Mouse (Mus musculus): ENCODE measurements at regions not wholly inside any gene's neighbourhood (a gene's known extent, or its start where the extent isn't known, plus 50 kb on each side); places are given as distances from the start of the nearest gene placed in this dataset.
A peak's percentile ranks its signal among the peaks of the same experiment; 100 is the strongest.
"Not testable (repeated sequence)": the region's sequence is repeated elsewhere in the genome, so short reads cannot be mapped to it uniquely, and the experiment has no call there.

- no peak for DNase-seq (ENCODE audit: inconsistent age in 2 of 2, low spot score in 1 of 2)
Measured at GRCm38 (mm10) chr13:72266174-72266768, 302.7 kb upstream of the Irx1 start.

DNA sequence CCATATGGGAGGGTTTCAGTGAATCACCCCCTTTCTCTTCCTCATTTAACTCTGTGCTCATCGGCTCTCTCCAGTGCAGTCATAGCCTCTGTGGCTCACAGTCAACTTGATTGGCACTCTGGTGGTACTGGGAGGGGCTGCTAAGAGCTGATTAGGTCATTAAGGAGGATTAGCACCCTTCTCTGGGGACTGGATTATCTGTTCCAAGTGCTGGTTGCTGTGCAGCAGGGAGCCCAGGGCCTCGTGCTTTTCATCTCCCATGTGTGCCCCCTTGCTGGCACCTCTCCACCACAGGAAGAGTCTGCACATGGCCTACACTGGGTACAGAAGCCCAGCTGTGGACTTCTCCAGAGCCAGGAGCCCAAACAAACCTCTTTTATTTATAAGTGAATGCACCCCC is 316.8 kb upstream of the Irx1 start:
- no peak for DNase-seq (ENCODE audit: inconsistent age in 2 of 2, low spot score in 1 of 2)

- DNase-seq (ENCODE audit: inconsistent age in 2 of 2, low spot score in 1 of 2), result no peak
Measured at GRCm38 (mm10) chr13:72280871-72281270, 317.3 kb upstream of the Irx1 start.

- no peak for DNase-seq (ENCODE audit: inconsistent age in 2 of 2, low spot score in 1 of 2)
Measured at GRCm38 (mm10) chr13:72282764-72283163, 319.2 kb upstream of the Irx1 start.

DNA sequence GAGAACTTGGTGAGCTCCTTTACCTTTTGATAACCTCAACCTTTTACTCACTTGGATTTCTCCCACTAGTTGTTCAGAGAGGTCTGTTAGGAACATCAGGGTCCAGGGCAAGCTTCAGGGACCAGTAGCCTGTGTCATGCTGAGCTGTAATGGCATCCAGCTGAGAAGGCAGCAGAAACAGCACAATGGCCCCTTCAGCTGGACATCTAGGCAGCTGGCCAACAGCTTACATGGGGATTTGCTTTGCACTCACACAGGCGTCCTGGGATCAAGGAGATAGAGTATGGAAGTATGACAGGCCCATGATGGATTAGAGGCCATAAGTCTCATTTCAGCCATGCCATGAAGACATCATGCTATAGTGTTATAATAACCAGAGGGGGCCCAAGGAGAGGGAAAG is 320.2 kb upstream of the Irx1 start:
- DNase-seq (ENCODE audit: inconsistent age in 2 of 2, low spot score in 1 of 2), result no peak

DNA sequence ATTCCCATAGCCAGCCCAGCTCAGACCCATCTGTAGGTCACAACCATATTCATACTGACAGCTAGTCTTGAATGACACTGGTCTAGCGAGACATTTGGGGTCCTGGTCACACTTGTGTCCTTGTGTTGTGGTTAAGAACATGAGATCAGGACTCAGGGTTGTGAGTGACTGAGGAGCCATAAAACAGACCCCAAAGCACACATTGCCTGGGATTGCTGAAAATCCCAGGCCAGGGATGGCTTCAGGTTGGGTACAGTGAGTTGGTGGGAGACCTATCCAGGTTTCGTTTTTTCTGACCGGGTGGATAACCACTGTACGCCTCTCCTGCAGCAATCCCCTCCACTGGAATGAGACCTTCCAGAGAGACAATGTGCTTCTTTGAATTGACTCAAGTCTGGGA is 322.8 kb upstream of the Irx1 start:
- DNase-seq (ENCODE audit: inconsistent age in 2 of 2, low spot score in 1 of 2), result no peak

- no peak for DNase-seq (ENCODE audit: inconsistent age in 2 of 2, low spot score in 1 of 2)
Measured at GRCm38 (mm10) chr13:72288381-72289092, 325.0 kb upstream of the Irx1 start.

DNA sequence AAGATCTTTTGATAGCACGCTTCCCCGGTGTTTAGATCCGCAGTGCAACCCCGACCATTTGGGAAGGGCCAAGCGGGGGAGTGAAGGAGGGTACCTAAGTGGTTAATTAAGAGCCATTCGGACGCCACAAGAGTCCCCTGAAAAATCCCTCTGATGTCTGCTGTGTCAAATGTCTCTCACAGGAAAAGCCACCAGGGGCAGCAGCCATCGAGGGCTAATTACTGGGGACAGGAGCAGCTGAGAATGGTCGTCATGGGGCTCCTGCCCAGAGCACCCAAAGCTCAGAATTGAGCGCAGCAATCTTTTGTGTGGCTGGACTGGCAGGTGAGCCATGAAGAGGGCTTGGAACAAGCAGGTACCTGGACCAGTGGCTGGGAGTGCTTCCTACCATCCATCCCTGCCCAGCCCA is 325.6 kb upstream of the Irx1 start:
- no peak for DNase-seq (ENCODE audit: inconsistent age in 2 of 2, low spot score in 1 of 2)

DNA sequence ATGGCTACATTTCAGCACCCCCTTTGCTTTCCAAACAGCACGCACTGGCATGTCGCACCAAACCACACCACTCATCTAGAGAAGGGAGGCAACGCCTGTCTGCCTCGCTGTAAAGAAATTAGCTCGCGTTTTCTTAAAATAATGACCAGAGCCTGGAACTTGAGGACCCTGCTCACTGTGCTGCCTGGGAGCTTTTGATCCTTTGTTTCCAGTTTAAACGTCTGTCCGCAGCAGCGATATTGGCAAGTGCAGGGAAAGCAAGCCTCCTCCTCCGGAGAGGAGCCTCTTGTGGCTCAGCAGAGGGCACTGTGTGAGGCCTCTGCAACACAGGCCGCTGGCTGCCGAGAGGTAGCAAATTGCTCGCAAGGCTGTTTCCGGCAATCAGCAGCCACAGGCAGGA is 328.8 kb upstream of the Irx1 start:
- peak in 1 of 2 experiments; percentile 18 for DNase-seq (ENCODE audit: inconsistent age in 2 of 2, low spot score in 1 of 2)

DNA sequence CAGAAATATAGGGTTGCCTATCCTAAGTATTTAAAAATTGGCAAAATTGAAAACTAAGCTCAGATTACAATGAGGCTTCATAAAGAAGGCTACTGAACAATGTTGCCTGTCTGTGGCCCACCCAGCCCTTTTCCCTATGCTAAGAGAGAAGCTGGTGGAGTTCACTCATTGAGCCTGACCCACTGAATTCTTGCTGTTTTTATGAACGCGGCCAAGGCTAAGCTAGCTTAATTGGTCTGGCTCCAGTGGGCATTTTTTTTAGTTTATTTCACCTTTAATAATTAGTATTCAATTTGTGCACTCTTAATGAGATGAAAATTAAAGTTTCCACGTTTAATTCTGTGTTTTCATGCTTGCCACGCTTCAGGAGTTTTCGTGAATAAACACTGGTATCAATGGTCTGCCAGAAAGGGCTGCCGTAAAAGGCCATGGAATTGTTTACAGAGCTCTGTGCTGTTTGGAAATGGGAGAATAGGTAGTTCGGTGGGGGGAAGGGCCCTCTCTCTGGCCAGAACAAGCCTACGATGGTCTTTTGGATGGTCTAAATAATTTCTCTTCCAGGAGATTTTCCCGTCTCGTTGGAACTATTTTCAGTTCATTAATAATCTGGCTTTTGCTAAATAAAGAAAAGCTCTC is 329.7 kb upstream of the Irx1 start:
- no peak for DNase-seq (ENCODE audit: inconsistent age in 2 of 2, low spot score in 1 of 2)

DNA sequence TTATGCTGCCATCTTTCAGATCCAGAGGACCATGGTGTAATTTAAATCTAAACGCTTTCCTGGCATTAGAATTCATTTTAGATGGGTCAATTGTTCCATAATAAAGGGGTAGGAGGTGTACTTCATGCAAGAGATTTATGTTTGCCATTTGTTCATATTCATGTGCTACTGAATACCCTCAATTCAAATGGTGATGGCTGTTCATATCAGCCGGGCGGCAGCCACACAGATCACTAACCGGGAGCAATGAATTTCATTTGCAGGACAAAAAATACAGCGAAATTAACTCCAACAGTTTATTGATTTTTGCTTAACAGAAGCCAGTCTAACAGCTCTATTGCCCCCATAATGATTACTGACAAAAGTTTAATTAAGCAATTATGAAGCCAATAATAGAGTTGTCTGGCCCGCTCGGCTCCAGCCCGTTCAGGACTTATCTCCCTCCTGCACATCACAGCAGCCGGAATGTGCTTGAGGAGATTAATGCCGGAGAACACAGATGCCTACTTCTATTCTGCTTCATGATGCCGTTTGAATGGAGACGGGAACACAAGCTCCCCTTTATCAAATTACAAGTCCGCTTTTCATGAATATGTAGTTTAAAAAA is 330.3 kb upstream of the Irx2 start:
- DNase-seq (ENCODE audit: inconsistent age in 2 of 2, low spot score in 1 of 2), result no peak

DNA sequence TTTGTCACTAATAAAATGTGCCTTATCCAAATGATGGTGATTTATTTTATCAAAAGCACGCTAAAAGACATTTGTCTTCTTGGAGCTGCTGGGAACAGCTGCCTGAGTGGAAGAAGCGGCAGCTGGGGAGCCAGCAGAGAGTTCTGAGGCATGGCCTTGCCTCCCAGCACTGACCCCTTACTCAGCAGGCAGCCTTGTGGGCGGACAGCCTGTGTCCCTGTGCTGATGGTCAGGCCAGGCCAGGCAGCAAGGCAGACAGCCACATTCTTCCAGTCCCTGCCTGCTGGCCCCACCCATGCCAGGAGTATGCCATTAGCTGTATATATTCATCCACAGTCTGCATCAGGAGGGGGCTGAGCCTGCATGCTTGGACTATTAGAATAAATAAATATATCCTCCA is 329.0 kb upstream of the Irx2 start:
- DNase-seq (ENCODE audit: inconsistent age in 2 of 2, low spot score in 1 of 2), result no peak

GRCm38 (mm10) chr13:72301114-72301513 is 327.5 kb upstream of the Irx2 start:
- DNase-seq (ENCODE audit: inconsistent age in 2 of 2, low spot score in 1 of 2), result no peak

DNA sequence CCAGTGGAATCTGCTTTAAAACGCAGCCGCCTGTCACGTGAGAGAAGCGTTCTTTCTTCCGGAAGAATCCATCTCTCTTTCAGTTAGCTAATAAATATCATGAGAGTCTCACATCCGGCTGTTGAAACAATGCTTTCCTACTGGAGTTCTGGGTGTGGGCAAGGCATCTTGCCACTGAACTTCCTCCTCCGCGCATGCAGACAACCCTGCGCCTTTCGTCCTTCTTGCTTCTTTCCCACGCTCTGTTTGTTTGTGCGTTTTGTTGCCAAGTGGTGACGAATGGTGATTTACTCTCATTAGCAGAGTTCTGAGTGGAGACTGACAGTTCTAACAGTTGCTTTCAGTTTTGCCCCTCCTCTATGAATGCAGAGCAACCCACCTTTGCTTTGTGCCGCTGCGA is 326.8 kb upstream of the Irx2 start:
- no peak for DNase-seq (ENCODE audit: inconsistent age in 2 of 2, low spot score in 1 of 2)

DNA sequence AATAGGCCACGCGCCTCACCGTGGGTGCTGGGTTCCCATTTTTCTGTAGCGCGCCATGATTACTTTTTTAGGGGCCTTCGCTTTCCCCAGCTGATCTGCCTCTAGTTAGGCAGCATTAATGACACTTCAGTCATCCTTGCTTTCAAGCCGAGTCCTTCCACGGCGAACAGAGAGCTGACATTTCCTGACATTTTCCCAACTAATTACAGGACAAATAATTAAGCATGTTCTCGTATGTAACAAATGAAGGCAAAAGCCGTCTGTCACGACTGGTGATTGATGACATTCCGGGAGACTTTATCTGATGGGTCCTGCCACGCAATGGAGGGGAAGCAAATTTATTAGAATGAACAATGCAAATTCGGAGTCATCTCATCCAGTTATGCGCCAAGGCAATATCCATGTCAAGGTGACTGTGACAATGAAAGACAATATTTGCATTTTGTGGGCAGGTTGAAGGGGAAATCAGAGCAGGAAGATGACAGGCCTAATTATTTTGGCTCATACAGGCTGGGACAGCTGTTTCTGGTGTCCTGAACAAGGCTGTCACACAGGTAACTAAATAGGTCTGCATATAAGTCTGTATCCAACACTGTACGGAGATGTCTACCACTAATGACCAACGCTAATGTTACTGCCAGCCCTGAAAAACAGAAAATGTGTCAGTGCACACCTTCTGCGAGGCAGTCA is 326.0 kb upstream of the Irx2 start:
- no peak for DNase-seq (ENCODE audit: inconsistent age in 2 of 2, low spot score in 1 of 2)

- DNase-seq (ENCODE audit: inconsistent age in 2 of 2, low spot score in 1 of 2), result no peak
Measured at GRCm38 (mm10) chr13:72303126-72303760, 325.4 kb upstream of the Irx2 start.

GRCm38 (mm10) chr13:72324041-72324690 is 304.5 kb upstream of the Irx2 start:
- DNase-seq (ENCODE audit: inconsistent age in 2 of 2, low spot score in 1 of 2), result no peak

GRCm38 (mm10) chr13:72326201-72326600 is 302.4 kb upstream of the Irx2 start:
- DNase-seq (ENCODE audit: inconsistent age in 2 of 2, low spot score in 1 of 2), result not testable (repeated sequence)

GRCm38 (mm10) chr13:72345647-72346133 is 282.9 kb upstream of the Irx2 start:
- no peak for DNase-seq (ENCODE audit: inconsistent age in 2 of 2, low spot score in 1 of 2)

DNA sequence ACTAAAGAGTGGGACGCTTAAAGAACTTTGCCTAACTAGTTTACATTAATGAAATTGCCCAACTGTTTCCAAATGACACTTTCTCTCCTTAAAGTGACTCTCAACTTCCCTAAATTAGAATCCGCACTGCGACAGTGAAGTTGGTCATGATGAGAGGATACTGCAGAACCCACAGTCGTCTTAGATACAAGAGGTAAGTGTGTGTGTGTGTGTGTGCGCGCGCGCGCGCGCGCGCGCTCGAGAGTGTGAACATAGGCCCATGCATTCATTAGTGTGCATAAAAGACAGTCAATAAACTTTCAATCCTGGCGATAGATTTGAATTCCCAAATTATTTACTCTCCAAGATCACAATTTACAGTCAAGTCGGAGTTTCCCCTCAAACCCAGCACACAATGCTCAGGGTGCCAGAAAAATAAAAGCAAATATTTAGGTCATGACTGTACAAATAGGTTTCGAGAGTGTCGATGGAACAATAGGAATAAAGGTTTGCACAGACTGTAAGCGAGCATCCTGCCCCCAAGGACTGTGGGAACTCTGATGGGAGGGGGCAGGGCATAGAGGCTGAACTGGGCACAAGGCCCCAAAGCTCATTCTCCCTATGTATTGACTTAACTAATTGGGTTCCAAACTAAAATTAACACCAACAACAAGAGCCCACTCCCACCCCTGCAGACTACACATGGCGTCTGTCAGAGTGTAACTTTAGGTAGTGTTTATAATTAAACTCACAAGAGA is 282.2 kb upstream of the Irx2 start:
- no peak for DNase-seq (ENCODE audit: inconsistent age in 2 of 2, low spot score in 1 of 2)
